Mouse (Mus musculus): Measurements from ENCODE around the gene Ppfia3.

DNA sequence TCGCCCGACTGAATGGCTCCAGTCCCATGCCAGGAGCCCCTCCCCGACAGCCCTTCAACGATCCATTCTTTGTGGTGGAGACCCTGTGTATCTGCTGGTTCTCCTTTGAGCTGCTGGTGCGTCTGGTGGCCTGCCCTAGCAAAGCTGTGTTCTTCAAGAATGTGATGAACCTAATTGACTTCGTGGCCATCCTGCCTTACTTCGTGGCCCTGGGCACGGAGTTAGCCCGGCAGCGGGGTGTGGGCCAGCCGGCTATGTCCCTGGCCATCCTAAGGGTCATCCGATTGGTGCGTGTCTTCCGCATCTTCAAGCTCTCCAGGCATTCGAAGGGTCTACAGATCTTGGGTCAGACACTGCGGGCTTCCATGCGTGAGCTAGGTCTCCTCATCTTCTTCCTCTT, 42.1 kb upstream of the Ppfia3 start:
- TF ChIP-seq CTCF (IDR thresholded peaks at IDR 0.05; ENCODE audit: insufficient read depth, low read depth, low read length) (no peak), POLR2A (IDR thresholded peaks at IDR 0.05; ENCODE audit: insufficient read depth, low read depth, low read length) (no peak)

All from olfactory bulb, adult 2 months (tissue).